Mouse (Mus musculus) MEL (cell line): Measurements from ENCODE around the gene Gm9913. TPM values are rescaled to one million over a fixed set of nuclear protein-coding genes. Genes with fewer than 3 reads are reported as not detected.

Experiments
- DNase-seq: peaks from one replicate; pipeline ENCODE4 v3.0.0; 2011; ENCODE audit warnings: low read depth, low spot score
- H3K27ac ChIP-seq: 2 replicates; pipeline ENCODE4 v1.5.1; 2012; ENCODE audit warnings: low read depth, mild to moderate bottlenecking, control low read depth, low read length, moderate library complexity; ENCODE audit not compliant: control insufficient read depth
- H3K27me3 ChIP-seq, 2 experiments: fragments of 150-350 bp in 1 of 2; sonication (generic) in 1 of 2; 2 replicates each; pipeline ENCODE4 v1.6.1; 2012; ENCODE audit warnings: low read length in 2 of 2, mild to moderate bottlenecking in 2 of 2, improper control_type of control experiment in 1 of 2, moderate library complexity in 1 of 2; ENCODE audit not compliant: insufficient read depth in 2 of 2, control insufficient read depth in 1 of 2
- H3K36me3 ChIP-seq, 2 experiments: 2 replicates each; pipeline ENCODE4 v1.6.1; 2012 to 2014; ENCODE audit warnings: low read length in 2 of 2, improper control_type of control experiment in 1 of 2, inconsistent platforms in 1 of 2, mild to moderate bottlenecking in 1 of 2; ENCODE audit not compliant: insufficient read depth in 2 of 2, control insufficient read depth in 1 of 2
- H3K4me1 ChIP-seq, 2 experiments: fragments of 150-350 bp in 1 of 2; sonication (generic) in 1 of 2; 2 replicates each; pipeline ENCODE4 v1.6.1; 2012; ENCODE audit warnings: low read length in 2 of 2, improper control_type of control experiment in 1 of 2, mild to moderate bottlenecking in 1 of 2; ENCODE audit not compliant: insufficient read depth in 2 of 2, control insufficient read depth in 1 of 2
- H3K4me3 ChIP-seq, 2 experiments: fragments of 150-350 bp in 1 of 2; sonication (generic) in 1 of 2; 2 replicates each; pipeline ENCODE4 v1.5.1; 2012; ENCODE audit warnings: low read depth in 2 of 2, low read length in 2 of 2, mild to moderate bottlenecking in 2 of 2, moderate library complexity in 2 of 2, control low read depth in 1 of 2, improper control_type of control experiment in 1 of 2; ENCODE audit not compliant: control insufficient read depth in 1 of 2, insufficient read depth in 1 of 2
- H3K79me2 ChIP-seq: 2 replicates; pipeline ENCODE4 v1.6.1; 2012; ENCODE audit warnings: mild to moderate bottlenecking, low read length, moderate library complexity; ENCODE audit not compliant: control insufficient read depth, poor library complexity, insufficient read depth
- H3K9ac ChIP-seq: 2 replicates; pipeline ENCODE4 v1.6.1; 2012; ENCODE audit warnings: low read depth, mild to moderate bottlenecking, control low read depth, low read length, moderate library complexity; ENCODE audit not compliant: control insufficient read depth, poor library complexity, severe bottlenecking
- H3K9me3 ChIP-seq: fragments of 150-350 bp; sonication (generic); replicated peaks from 2 replicates; pipeline ENCODE4 v1.6.1; 2012; ENCODE audit warnings: mild to moderate bottlenecking, low read length, improper control_type of control experiment, moderate library complexity; ENCODE audit not compliant: insufficient read depth
- CHD1 ChIP-seq: IDR thresholded peaks from 2 replicates; pipeline ENCODE4 v1.6.1; 2012; ENCODE audit warnings: low read depth, mild to moderate bottlenecking, inconsistent platforms, low read length, improper control_type of control experiment
- E2F4 ChIP-seq: IDR thresholded peaks from 2 replicates; pipeline ENCODE4 v1.6.1; 2011; ENCODE audit warnings: low read depth, low read length, improper control_type of control experiment, borderline replicate concordance
- ELF1 ChIP-seq: IDR thresholded peaks from 2 replicates; pipeline ENCODE4 v1.6.1; 2014; ENCODE audit warnings: low read depth, mild to moderate bottlenecking, inconsistent platforms, low read length, improper control_type of control experiment, moderate library complexity
- EP300 ChIP-seq, 2 experiments: IDR thresholded peaks; 2 replicates each; pipeline ENCODE4 v1.6.1; 2011; ENCODE audit warnings: improper control_type of control experiment in 2 of 2, low read length in 2 of 2, low read depth in 1 of 2, mild to moderate bottlenecking in 1 of 2
- GABPA ChIP-seq: IDR thresholded peaks from 2 replicates; pipeline ENCODE4 v1.6.1; 2012; ENCODE audit warnings: low read depth, mild to moderate bottlenecking, inconsistent platforms, low read length, improper control_type of control experiment, moderate library complexity
- JUND ChIP-seq: IDR thresholded peaks from 2 replicates; pipeline ENCODE4 v1.6.1; 2011; ENCODE audit warnings: low read depth, mild to moderate bottlenecking, improper control_type of control experiment, low read length
- KAT2A ChIP-seq: conservative IDR thresholded peaks from 2 replicates; pipeline ENCODE4 v1.6.1; 2012; ENCODE audit warnings: low read depth, low read length, improper control_type of control experiment, inconsistent platforms
- MAFK ChIP-seq: IDR thresholded peaks from 2 replicates; pipeline ENCODE4 v1.6.1; 2011; ENCODE audit warnings: low read depth, mild to moderate bottlenecking, low read length, improper control_type of control experiment, borderline replicate concordance
- MAZ ChIP-seq: IDR thresholded peaks from 2 replicates; pipeline ENCODE4 v1.6.1; 2012; ENCODE audit warnings: low read depth, mild to moderate bottlenecking, inconsistent platforms, low read length, improper control_type of control experiment
- MYC ChIP-seq: IDR thresholded peaks from 2 replicates; pipeline ENCODE4 v1.6.1; 2011; ENCODE audit warnings: low read depth, mild to moderate bottlenecking, low read length, improper control_type of control experiment, moderate library complexity
- NRF1 ChIP-seq: IDR thresholded peaks from 2 replicates; pipeline ENCODE4 v1.6.1; 2014; ENCODE audit warnings: low read depth, mild to moderate bottlenecking, inconsistent platforms, low read length, improper control_type of control experiment, moderate library complexity; ENCODE audit not compliant: poor library complexity, insufficient read depth, severe bottlenecking
- POLR2AphosphoS2 ChIP-seq: IDR thresholded peaks from 2 replicates; pipeline ENCODE4 v1.6.1; 2011; ENCODE audit warnings: low read length, improper control_type of control experiment
- RAD21 ChIP-seq: IDR thresholded peaks from 2 replicates; pipeline ENCODE4 v1.6.1; 2011; ENCODE audit warnings: mild to moderate bottlenecking, low read depth, low read length, improper control_type of control experiment
- SIN3A ChIP-seq: IDR thresholded peaks from 2 replicates; pipeline ENCODE4 v1.6.1; 2012; ENCODE audit warnings: low read length, improper control_type of control experiment, inconsistent platforms
- SMC3 ChIP-seq: IDR thresholded peaks from 2 replicates; pipeline ENCODE4 v1.6.1; 2011; ENCODE audit warnings: low read depth, low read length, improper control_type of control experiment
- TAL1 ChIP-seq: IDR thresholded peaks from 2 replicates; pipeline ENCODE4 v1.6.1; 2012; ENCODE audit warnings: mild to moderate bottlenecking, inconsistent platforms, low read length, moderate library complexity, mixed read lengths
- UBTF ChIP-seq: IDR thresholded peaks from 2 replicates; pipeline ENCODE4 v1.6.1; 2012; ENCODE audit warnings: low read depth, mild to moderate bottlenecking, inconsistent platforms, low read length, improper control_type of control experiment, moderate library complexity, borderline replicate concordance; ENCODE audit not compliant: insufficient read depth
- USF2 ChIP-seq, 2 experiments: IDR thresholded peaks; 2 replicates each; pipeline ENCODE4 v1.6.1; 2011 to 2012; ENCODE audit warnings: improper control_type of control experiment in 2 of 2, low read length in 2 of 2, borderline replicate concordance in 1 of 2, inconsistent platforms in 1 of 2, low read depth in 1 of 2, mild to moderate bottlenecking in 1 of 2; ENCODE audit not compliant: insufficient read depth in 1 of 2
- ZC3H11A ChIP-seq: IDR thresholded peaks from 2 replicates; pipeline ENCODE4 v1.6.1; 2012; ENCODE audit warnings: low read depth, mild to moderate bottlenecking, inconsistent platforms, low read length, improper control_type of control experiment
- ZKSCAN1 ChIP-seq: IDR thresholded peaks from 2 replicates; pipeline ENCODE4 v1.6.1; 2012; ENCODE audit warnings: low read depth, mild to moderate bottlenecking, inconsistent platforms, low read length, improper control_type of control experiment, moderate library complexity
- ZNF384 ChIP-seq: IDR thresholded peaks from 2 replicates; pipeline ENCODE4 v1.6.1; 2012; ENCODE audit warnings: low read depth, mild to moderate bottlenecking, inconsistent platforms, low read length, improper control_type of control experiment
- polyA plus RNA-seq, 2 experiments: library from polyadenylated mRNA; stranded (reverse) in 1 of 2; unstranded in 1 of 2; fragments of >175 nt in 1 of 2; fragments of >200 nt in 1 of 2; gene quantifications; 2 replicates each; pipeline versions ENCODE4 v1.2.1 to v1.2.4; 2012; ENCODE audit warnings: low replicate concordance in 2 of 2, low read depth in 1 of 2; ENCODE audit not compliant: insufficient read length in 2 of 2, insufficient read depth in 1 of 2, missing spikeins in 1 of 2
- total RNA-seq: library from RNA; depleted of rRNA; stranded (reverse); fragments of 300-350 nt; gene quantifications from 2 replicates; pipeline ENCODE4 v1.2.3, GENCODE M21; 2012

Gene Gm9913
- total and polyA plus RNA-seq, 3 experiments: not detected

- H3K36me3 ChIP-seq: no peaks in the 10 kb centered on the region
- TF ChIP-seq RAD21: no peak
- TF ChIP-seq MYC: no peak
- TF ChIP-seq EP300 (IDR thresholded peaks at IDR 0.05; ENCODE audit: low read depth in 1 of 2, low read length in 2 of 2): no peak
- TF ChIP-seq USF2 (IDR thresholded peaks at IDR 0.05; ENCODE audit: borderline replicate concordance in 1 of 2, insufficient read depth in 1 of 2, low read depth in 1 of 2, low read length in 2 of 2): no peak
- no peak for TF ChIP-seq E2F4
- no peak for TF ChIP-seq ZC3H11A
- no peak for TF ChIP-seq SIN3A
- TF ChIP-seq MAZ: no peak
- no peak for TF ChIP-seq NRF1
- TF ChIP-seq CHD1: no peak
- no peak for TF ChIP-seq SMC3
- no peak overlapping the region for H3K4me3 ChIP-seq
- H3K27me3 ChIP-seq: peaks cover 0 to 1% of the 10 kb centered on the region in 2 experiments; a peak in 1 of 4 replicates
- no peaks in the 10 kb centered on the region for H3K79me2 ChIP-seq
- H3K9me3 ChIP-seq: no peaks in the 10 kb centered on the region
- no peak overlapping the region for H3K9ac ChIP-seq
- H3K27ac ChIP-seq: no peak overlapping the region
- no peak for DNase-seq
- no peaks in the 10 kb centered on the region; a peak in 1 of 4 replicates for H3K4me1 ChIP-seq
These were observed 27.5 kb upstream of the Gm9913 start for GRCm38 (mm10) chr2:125477367-125477766.

GRCm38 (mm10) chr2:125478705-125479104, 26.2 kb upstream of the Gm9913 start:
- no peaks in the 10 kb centered on the region for H3K9me3 ChIP-seq
- H3K36me3 ChIP-seq: no peaks in the 10 kb centered on the region
- no peaks in the 10 kb centered on the region for H3K79me2 ChIP-seq
- H3K4me3 ChIP-seq: no peak overlapping the region
- no peak overlapping the region for H3K9ac ChIP-seq
- H3K27ac ChIP-seq: no peak overlapping the region
- DNase-seq: no peak
- H3K27me3 ChIP-seq: peaks cover 0 to 1% of the 10 kb centered on the region in 2 experiments; a peak in 1 of 4 replicates
- TF ChIP-seq UBTF: no peak
- H3K4me1 ChIP-seq: no peaks in the 10 kb centered on the region; a peak in 1 of 4 replicates

- Histone ChIP-seq H3K27ac (no peak overlapping the region), H3K36me3 (no peaks in the 10 kb centered on the region), H3K27me3 (peaks cover 0 to 1% of the 10 kb centered on the region in 2 experiments; a peak in 1 of 4 replicates), H3K4me3 (no peak overlapping the region), H3K9ac (no peak overlapping the region)
- no peak for DNase-seq
- TF ChIP-seq USF2 (IDR thresholded peaks at IDR 0.05; ENCODE audit: borderline replicate concordance in 1 of 2, insufficient read depth in 1 of 2, low read depth in 1 of 2, low read length in 2 of 2): no peak
- TF ChIP-seq ZKSCAN1: no peak
- no peak for TF ChIP-seq GABPA
- TF ChIP-seq MAZ: no peak
- no peak for TF ChIP-seq ZNF384
- no peak for TF ChIP-seq ZC3H11A
- no peak for TF ChIP-seq TAL1
- no peak for TF ChIP-seq UBTF
- no peak for TF ChIP-seq CHD1
- TF ChIP-seq SIN3A: no peak
- no peak for TF ChIP-seq POLR2AphosphoS2
- no peak for TF ChIP-seq NRF1
- no peak for TF ChIP-seq JUND
- no peak for TF ChIP-seq KAT2A
- TF ChIP-seq MAFK: no peak
- no peak for TF ChIP-seq ELF1
- no peak for TF ChIP-seq EP300 (IDR thresholded peaks at IDR 0.05; ENCODE audit: low read depth in 1 of 2, low read length in 2 of 2)
- TF ChIP-seq, all 39 proteins: peak for 0
- Histone ChIP-seq H3K9me3 (no peaks in the 10 kb centered on the region), H3K79me2 (no peaks in the 10 kb centered on the region), H3K4me1 (no peaks in the 10 kb centered on the region; a peak in 1 of 4 replicates)
These were observed 24.8 kb upstream of the Gm9913 start for GRCm38 (mm10) chr2:125480057-125480456.
